Mouse (Mus musculus): Measurements from ENCODE around the gene Prm2. TPM values are rescaled to one million over a fixed set of nuclear protein-coding genes. Genes with fewer than 3 reads are reported as not detected.

Gene Prm2
- polyA plus RNA-seq (2015; fragmentation: Nextera tagmentation; extraction: Ambion mirVana): not detected in 2 replicates

GRCm38 (mm10) chr16:10796034-10796433 is at the start of gene Prm2:
Prm2 (minus strand) TSS chr16:10796134.

GRCm38 (mm10) chr16:10834911-10835587 is 39.1 kb upstream of the Prm2 start, which contains the start of gene Rmi2:
Rmi2 (plus strand) TSS chr16:10835059.

GRCm38 (mm10) chr16:10812865-10813371 is 17.0 kb upstream of the Prm2 start, which contains the start of gene Gm11172:
Gm11172 (plus strand) TSS chr16:10812915.

GRCm38 (mm10) chr16:10805789-10806527 is 10.0 kb upstream of the Prm2 start, which contains the start of gene Prm1:
Prm1 (minus strand) TSS chr16:10805839.

GRCm38 (mm10) chr16:10790702-10791101 is 5.2 kb downstream of the Prm2 start, which contains the start of gene Prm3:
Prm3 (minus strand) TSS chr16:10790914.

GRCm38 (mm10) chr16:10788271-10788670 is 7.7 kb downstream of the Prm2 start, which contains the start of gene Tnp2:
Tnp2 (minus strand) TSS chr16:10788660.

GRCm38 (mm10) chr16:10785371-10786231 is 10.3 kb downstream of the Prm2 start, which contains the start of gene Socs1:
Socs1 (minus strand) TSS chr16:10785536.

Other genes starting within 250 kb of the Prm2 start
- gene Socs1, start 10.6 kb downstream of the Prm2 start, polyA plus RNA-seq (2015; fragmentation: Nextera tagmentation; extraction: Ambion mirVana): 7.5 and 8.8 TPM in 2 replicates
- gene Tnp2, start 7.5 kb downstream of the Prm2 start, polyA plus RNA-seq (2015; fragmentation: Nextera tagmentation; extraction: Ambion mirVana): not detected in 2 replicates
- gene Prm3, start 5.2 kb downstream of the Prm2 start, polyA plus RNA-seq (2015; fragmentation: Nextera tagmentation; extraction: Ambion mirVana): not detected in 2 replicates
- gene Prm1, start 9.7 kb upstream of the Prm2 start, polyA plus RNA-seq (2015; fragmentation: Nextera tagmentation; extraction: Ambion mirVana): not detected in 2 replicates
- gene Gm11172, start 16.8 kb upstream of the Prm2 start, polyA plus RNA-seq (2015; fragmentation: Nextera tagmentation; extraction: Ambion mirVana): not detected in 2 replicates
- 1.5 and 1.6 TPM in 2 replicates for gene Rmi2, start 38.9 kb upstream of the Prm2 start, polyA plus RNA-seq (2015; fragmentation: Nextera tagmentation; extraction: Ambion mirVana)

Data from adrenal gland, postnatal 0 days (tissue).